Mouse (Mus musculus) heart, adult 2 months (tissue): ENCODE data around the gene Il1rap. TPM values are rescaled to one million over a fixed set of nuclear protein-coding genes. Genes with fewer than 3 reads are reported as not detected.

Experiments used
- DNase-seq, 2 experiments: peaks; one replicate each; pipeline ENCODE4 v3.0.0; 2021
- H3K27ac ChIP-seq: fragments of 200-600 bp; 2 replicates; pipeline ENCODE4 v1.8.1; 2022
- H3K27me3 ChIP-seq: fragments of 200-500 bp; 2 replicates; pipeline ENCODE4 v1.6.1; 2012; ENCODE audit warnings: mild to moderate bottlenecking, low read length, inconsistent platforms, mixed read lengths; ENCODE audit not compliant: control insufficient read depth, insufficient read depth
- H3K36me3 ChIP-seq: fragments of 200-500 bp; 2 replicates; pipeline ENCODE4 v1.6.1; 2012; ENCODE audit warnings: low read length, inconsistent platforms; ENCODE audit not compliant: control insufficient read depth, insufficient read depth
- H3K4me1 ChIP-seq: fragments of 200-500 bp; 2 replicates; pipeline ENCODE4 v1.6.1; 2011; ENCODE audit warnings: low read length; ENCODE audit not compliant: control insufficient read depth, insufficient read depth
- H3K4me3 ChIP-seq: fragments of 200-600 bp; 2 replicates; pipeline ENCODE4 v1.8.1; 2022
- H3K79me2 ChIP-seq: fragments of 200-500 bp; replicated peaks from 2 replicates; pipeline ENCODE4 v1.6.1; 2012; ENCODE audit warnings: mild to moderate bottlenecking, inconsistent platforms, low read length, moderate library complexity, mixed read lengths; ENCODE audit not compliant: control insufficient read depth, insufficient read depth
- H3K9ac ChIP-seq: fragments of 200-500 bp; 2 replicates; pipeline ENCODE4 v1.6.1; 2012; ENCODE audit warnings: low read depth, mild to moderate bottlenecking, control low read depth, inconsistent platforms, low read length, mixed read lengths
- CTCF ChIP-seq: fragments of 200-600 bp; IDR thresholded peaks from 2 replicates; pipeline ENCODE4 v1.8.1; 2022; ENCODE audit warnings: antibody characterized with exemption, mild to moderate bottlenecking, moderate library complexity
- EP300 ChIP-seq: fragments of 200-500 bp; IDR thresholded peaks from 2 replicates; pipeline ENCODE4 v1.6.1; 2011; ENCODE audit warnings: low read depth, low read length, control low read depth; ENCODE audit not compliant: insufficient read depth
- POLR2A ChIP-seq: fragments of 200-500 bp; IDR thresholded peaks from 2 replicates; pipeline ENCODE4 v1.6.1; 2011; ENCODE audit warnings: mild to moderate bottlenecking, low read depth, low read length, control low read depth; ENCODE audit not compliant: insufficient read depth
- WGBS: fragments of 180-500 bp; shearing (Covaris S2); methylation state at CpG from one replicate; pipeline ENCODE4 v1.1.7; 2018; 5-methylcytosine and 5-hydroxymethylcytosine counted together
- intact Hi-C: fragments of 180-260 bp; cut with DNase I; formaldehyde crosslinking; loops from one replicate; pipeline ENCODE4 v1.15.1; 2025
- polyA plus RNA-seq: library from polyadenylated mRNA; depleted of rRNA; stranded (reverse); fragments of >200 nt; gene quantifications from 2 replicates; pipeline ENCODE4 v1.2.3, GENCODE M21; 2012
- total RNA-seq, 2 experiments: library from RNA; stranded (reverse); gene quantifications; 2 replicates each; pipeline ENCODE4 v1.2.3; 2021

Il1rap gene
- total and polyA plus RNA-seq, 3 experiments: 2.1 to 3.2 (median 2.6) TPM

DNA sequence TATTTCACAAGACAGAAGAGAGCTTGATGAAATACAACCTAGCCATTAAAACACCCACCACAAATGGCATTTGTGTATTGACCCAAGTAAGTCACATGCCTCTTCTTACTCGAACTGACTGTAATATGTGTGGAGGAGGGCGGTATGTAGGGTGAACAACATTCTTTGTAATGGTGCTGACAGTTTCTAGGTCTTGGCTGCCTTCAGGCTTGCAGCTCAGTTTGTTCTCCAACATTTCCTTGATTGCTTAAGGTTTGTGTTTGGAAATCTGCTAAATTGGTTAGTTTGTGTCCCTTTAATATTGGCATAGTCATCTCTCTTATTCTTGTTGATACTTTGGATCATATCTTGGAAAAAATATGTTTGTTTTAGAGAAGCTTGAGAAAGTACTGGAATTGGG, 87.6 kb downstream of the Il1rap start:
- Histone ChIP-seq H3K9ac (no peak overlapping the region), H3K27me3 (no peaks in the 10 kb centered on the region), H3K4me3 (no peak overlapping the region), H3K36me3 (no peaks in the 10 kb centered on the region), H3K4me1 (no peaks in the 10 kb centered on the region), H3K79me2 (no peaks in the 10 kb centered on the region), H3K27ac (no peak overlapping the region)
- DNase-seq: no peak
- 44% methylated on average over 2 of the region's 2 CpGs for WGBS
- TF ChIP-seq EP300 (no peak), CTCF (no peak), POLR2A (no peak)
- intact Hi-C loops: no loop called here

GRCm38 (mm10) chr16:26680381-26680780, 98.9 kb downstream of the Il1rap start:
- H3K79me2 ChIP-seq: no peaks in the 10 kb centered on the region
- H3K4me1 ChIP-seq: no peaks in the 10 kb centered on the region
- H3K36me3 ChIP-seq: no peaks in the 10 kb centered on the region
- H3K27ac ChIP-seq: no peak overlapping the region
- H3K4me3 ChIP-seq: no peak overlapping the region
- no peak for DNase-seq
- TF ChIP-seq EP300: no peak
- TF ChIP-seq CTCF: no peak
- no peak for TF ChIP-seq POLR2A
- 85% methylated on average over 2 of the region's 2 CpGs for WGBS
- intact Hi-C loops: no loop called here
- no peak overlapping the region for H3K9ac ChIP-seq
- H3K27me3 ChIP-seq: no peaks in the 10 kb centered on the region

DNA sequence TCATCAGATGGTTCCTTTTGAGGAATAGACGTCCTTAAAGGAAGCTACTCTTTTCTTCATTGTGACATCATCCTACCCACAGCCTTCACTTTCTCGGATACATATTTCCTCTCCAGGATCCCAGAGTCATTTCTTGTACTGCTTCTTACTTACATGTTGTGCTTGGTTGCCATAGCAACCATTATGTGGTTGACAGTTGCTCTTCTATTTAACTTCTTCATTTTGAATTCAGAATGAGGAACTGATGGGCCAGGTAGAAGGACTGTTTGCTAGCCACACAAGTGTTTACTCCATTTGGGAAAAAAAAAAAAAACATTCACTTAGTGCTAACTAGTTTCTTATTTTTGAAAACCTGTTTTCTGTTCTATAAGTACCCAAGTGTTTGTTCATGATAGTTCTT, 108.3 kb downstream of the Il1rap start:
- Histone ChIP-seq H3K36me3 (no peaks in the 10 kb centered on the region), H3K4me3 (no peak overlapping the region), H3K27ac (no peak overlapping the region), H3K4me1 (no peaks in the 10 kb centered on the region), H3K79me2 (no peaks in the 10 kb centered on the region), H3K9ac (no peak overlapping the region), H3K27me3 (no peaks in the 10 kb centered on the region)
- DNase-seq: no peak
- 42% methylated on average over 2 of the region's 2 CpGs for WGBS
- intact Hi-C loops: no loop called here
- TF ChIP-seq CTCF: no peak
- TF ChIP-seq EP300: no peak
- TF ChIP-seq POLR2A: no peak

DNA sequence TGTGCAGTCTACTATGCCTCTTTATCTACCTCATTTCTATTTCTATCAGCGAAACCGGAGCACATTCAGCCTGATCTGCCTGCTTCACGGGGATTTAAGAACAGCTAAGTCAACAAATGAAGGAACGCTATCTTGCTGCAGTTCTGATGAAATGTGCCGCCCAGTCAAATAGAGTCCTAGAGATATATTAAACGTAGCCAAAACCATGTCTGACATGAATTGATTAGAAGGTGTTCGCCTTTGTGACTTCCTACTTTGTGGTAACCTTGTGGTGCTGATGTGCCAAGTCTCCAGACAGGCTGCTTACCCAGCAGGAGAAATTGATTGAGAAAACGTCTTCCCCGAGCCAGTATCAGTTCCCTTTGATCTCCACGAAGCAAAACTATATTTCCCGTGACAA, 109.8 kb downstream of the Il1rap start:
- TF ChIP-seq POLR2A: no peak
- TF ChIP-seq CTCF: no peak
- TF ChIP-seq EP300: no peak
- Histone ChIP-seq H3K79me2 (no peaks in the 10 kb centered on the region), H3K4me1 (no peaks in the 10 kb centered on the region), H3K27me3 (no peaks in the 10 kb centered on the region), H3K27ac (no peak overlapping the region), H3K9ac (no peak overlapping the region), H3K36me3 (no peaks in the 10 kb centered on the region), H3K4me3 (no peak overlapping the region)
- DNase-seq: no peak
- intact Hi-C loops: no loop called here
- WGBS: 61% methylated on average over 11 of the region's 11 CpGs

GRCm38 (mm10) chr16:26698076-26698475, 116.6 kb downstream of the Il1rap start:
- Histone ChIP-seq H3K4me3 (no peak overlapping the region), H3K36me3 (no peaks in the 10 kb centered on the region), H3K79me2 (no peaks in the 10 kb centered on the region), H3K9ac (no peak overlapping the region), H3K4me1 (no peaks in the 10 kb centered on the region), H3K27ac (no peak overlapping the region), H3K27me3 (no peaks in the 10 kb centered on the region)
- TF ChIP-seq EP300 (no peak), CTCF (no peak), POLR2A (no peak)
- DNase-seq: no peak
- intact Hi-C loops: no loop called here
- WGBS: 57% methylated on average over 4 of the region's 4 CpGs

DNA sequence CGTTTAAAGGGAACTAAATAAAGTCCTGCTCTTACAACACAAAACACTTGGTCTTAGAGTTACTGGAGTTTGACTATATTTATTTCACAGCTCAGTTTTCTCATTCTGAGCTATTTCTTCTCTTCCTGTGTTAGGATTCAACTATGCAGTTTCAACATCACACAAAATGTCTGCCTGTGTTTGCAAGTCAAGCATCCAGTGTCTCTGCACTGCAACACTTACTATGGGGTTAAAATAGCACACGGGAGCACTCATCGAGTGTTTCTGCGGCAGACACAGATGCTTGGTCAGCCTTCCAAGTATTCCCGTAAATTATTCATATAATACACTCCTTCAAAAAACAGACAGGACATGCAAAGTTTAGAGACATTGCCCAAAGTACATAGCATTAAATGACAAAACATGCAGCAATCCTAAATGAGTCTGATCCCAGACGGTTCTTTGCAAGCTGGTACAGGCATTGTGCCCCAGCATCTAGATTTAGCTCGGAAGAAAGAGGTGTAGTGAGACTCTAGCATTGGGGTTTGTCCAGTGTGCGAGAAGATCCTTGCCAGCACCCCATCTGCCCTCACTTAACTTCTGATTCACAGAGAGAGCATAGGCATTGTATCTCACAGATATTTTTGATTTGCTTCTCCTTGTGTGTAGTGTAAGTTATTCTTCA, 119.1 kb downstream of the Il1rap start:
- no peak overlapping the region for H3K27ac ChIP-seq
- H3K4me3 ChIP-seq: no peak overlapping the region
- TF ChIP-seq CTCF: no peak
- TF ChIP-seq POLR2A: no peak
- no peak for TF ChIP-seq EP300
- H3K36me3 ChIP-seq: no peaks in the 10 kb centered on the region
- WGBS: 71% methylated on average over 8 of the region's 8 CpGs
- intact Hi-C loops: no loop called here
- no peak overlapping the region for H3K9ac ChIP-seq
- H3K79me2 ChIP-seq: no peaks in the 10 kb centered on the region
- DNase-seq: no peak
- H3K4me1 ChIP-seq: no peaks in the 10 kb centered on the region
- H3K27me3 ChIP-seq: no peaks in the 10 kb centered on the region
